Mouse (Mus musculus) olfactory bulb, adult 2 months (tissue): ENCODE data around the gene Zfp658. TPM values are rescaled to one million over a fixed set of nuclear protein-coding genes. Genes with fewer than 3 reads are reported as not detected.
A peak's percentile ranks its signal among the peaks of the same experiment; 100 is the strongest.

Source experiments
- H3K27ac ChIP-seq: fragments of 200-500 bp; 2 replicates; pipeline ENCODE4 v1.5.1; 2012; ENCODE audit warnings: low read depth, low read length; ENCODE audit not compliant: insufficient read depth
- H3K4me1 ChIP-seq: fragments of 200-500 bp; 2 replicates; pipeline ENCODE4 v1.6.1; 2012; ENCODE audit warnings: low read length; ENCODE audit not compliant: control insufficient read depth, insufficient read depth
- H3K4me3 ChIP-seq: fragments of 200-500 bp; 2 replicates; pipeline ENCODE4 v1.5.1; 2012; ENCODE audit warnings: mild to moderate bottlenecking, low read depth, low read length, moderate library complexity; ENCODE audit not compliant: insufficient read depth
- CTCF ChIP-seq: fragments of 200-500 bp; IDR thresholded peaks from 2 replicates; pipeline ENCODE4 v1.5.1; 2012; ENCODE audit warnings: low read depth, mild to moderate bottlenecking, low read length, moderate library complexity; ENCODE audit not compliant: insufficient read depth
- POLR2A ChIP-seq: fragments of 200-500 bp; IDR thresholded peaks from 2 replicates; pipeline ENCODE4 v1.6.1; 2012; ENCODE audit warnings: mild to moderate bottlenecking, low read depth, low read length, moderate library complexity; ENCODE audit not compliant: insufficient read depth
- WGBS: fragments of 180-500 bp; shearing (Covaris S2); methylation state at CpG from one replicate; pipeline ENCODE4 v1.1.7; 2018; 5-methylcytosine and 5-hydroxymethylcytosine counted together
- polyA plus RNA-seq: library from polyadenylated mRNA; stranded (reverse); fragments of >200 nt; gene quantifications from 2 replicates; pipeline ENCODE4 v1.2.4, GENCODE M21; 2012; ENCODE audit warnings: low replicate concordance; ENCODE audit not compliant: missing spikeins, insufficient read depth, insufficient read length

Gene Zfp658
- polyA plus RNA-seq, 1 experiment = not detected

DNA sequence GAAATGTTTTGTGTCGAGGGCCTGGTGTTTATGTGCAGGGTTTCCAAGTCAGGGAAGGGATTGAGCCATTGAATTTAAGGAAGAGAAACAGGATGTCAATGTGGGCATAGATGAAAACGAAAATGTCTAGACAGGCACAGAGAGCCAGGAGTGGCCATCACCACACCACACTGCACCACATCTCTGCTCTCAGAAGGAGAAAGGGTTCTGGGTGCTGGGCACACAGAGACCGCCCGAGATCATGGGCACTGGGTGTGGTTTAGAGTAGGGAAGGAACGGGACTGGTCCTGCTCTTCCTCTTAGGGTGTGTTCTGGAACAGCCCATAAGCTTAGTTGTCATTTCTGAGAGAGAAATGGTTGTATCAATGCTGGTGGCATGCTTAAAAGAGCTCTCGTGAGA is 1.2 kb downstream of the Zfp658 start:
- H3K4me3 ChIP-seq = no peak overlapping the region
- WGBS = 43% methylated on average over 6 of the region's 6 CpGs
- TF ChIP-seq POLR2A (no peak), CTCF (no peak)
- peaks cover 10% of the 10 kb centered on the region for H3K4me1 ChIP-seq
- no peak overlapping the region for H3K27ac ChIP-seq

DNA sequence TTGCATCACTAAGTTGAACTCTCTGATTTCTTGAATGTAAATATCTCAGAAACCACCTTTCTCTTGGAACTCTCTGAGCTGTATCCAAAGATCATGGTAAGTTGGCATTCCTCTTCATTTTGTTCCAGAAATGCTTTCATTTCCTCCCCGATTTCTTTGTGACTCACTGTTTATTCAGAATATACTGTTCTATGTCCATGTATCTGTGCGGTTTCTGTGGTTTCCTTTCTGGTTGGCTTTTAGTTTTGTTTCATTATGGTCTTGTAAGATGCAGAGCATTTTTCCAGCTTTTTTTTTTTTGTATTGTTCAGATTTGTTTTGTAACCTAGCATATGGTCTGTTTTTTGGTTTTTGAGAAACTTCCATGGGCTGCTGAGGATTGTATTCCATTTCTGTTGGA is 9.2 kb downstream of the Zfp658 start:
- TF ChIP-seq CTCF (no peak), POLR2A (no peak)
- H3K27ac ChIP-seq = no peak overlapping the region
- 94% methylated on average over 2 of the region's 2 CpGs for WGBS
- no peak overlapping the region for H3K4me3 ChIP-seq
- H3K4me1 ChIP-seq = no peaks in the 10 kb centered on the region

DNA sequence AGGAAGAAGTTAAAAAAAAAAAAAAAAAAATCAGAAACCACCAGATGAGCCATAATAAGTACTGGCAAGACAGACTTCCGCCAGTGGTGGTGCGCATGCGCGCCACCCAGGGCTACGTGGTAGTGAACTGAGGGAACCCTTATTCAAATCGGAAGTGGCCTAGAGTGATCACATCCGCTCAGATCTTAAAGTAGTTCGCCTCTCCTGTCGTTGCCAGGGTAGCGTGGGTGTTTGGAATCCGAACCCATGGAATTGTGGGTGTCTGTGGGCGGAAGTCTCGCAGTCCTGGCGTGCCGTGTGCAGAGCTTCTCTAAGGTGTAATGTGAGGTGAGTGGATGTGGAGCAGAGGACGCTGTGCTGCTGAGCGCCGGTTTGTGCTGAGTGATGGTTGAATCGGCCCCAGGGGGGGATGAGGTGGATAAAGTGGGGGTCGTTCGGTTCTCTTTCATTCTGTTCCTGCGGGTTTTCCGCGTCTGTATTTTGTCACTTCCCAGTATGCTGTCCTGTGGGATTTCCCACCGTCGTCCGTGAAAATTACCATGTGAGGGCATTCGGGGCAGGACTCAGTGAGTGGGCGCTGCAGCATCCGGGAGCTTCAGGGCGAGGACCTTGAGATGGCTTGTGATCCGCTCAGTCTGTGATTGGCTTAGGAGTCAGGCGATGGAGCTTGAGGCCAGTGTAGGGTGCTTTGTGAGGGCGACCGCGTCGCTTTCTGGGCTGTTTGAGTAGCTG is 17.6 kb downstream of the Zfp658 start, which contains the start of gene Zfp719:
Gene Zfp719 (plus strand): TSS at position 171 of the 732 bp plus-strand sequence.
- Histone ChIP-seq H3K4me1 (peaks cover 7% of the 10 kb centered on the region), H3K27ac (peak within 1 kb of the TSS; percentile 93), H3K4me3 (peak within 1 kb of the TSS; percentile 87)
- no peak for TF ChIP-seq CTCF
- TF ChIP-seq POLR2A = peak; percentile 71
- under 1% methylated on average over 37 of the region's 37 CpGs for WGBS

GRCm38 (mm10) chr7:43580526-43580925 is 18.5 kb downstream of the Zfp658 start:
- TF ChIP-seq POLR2A = no peak
- TF ChIP-seq CTCF = no peak
- 23% methylated on average over 5 of the region's 5 CpGs for WGBS
- no peak overlapping the region for H3K27ac ChIP-seq

GRCm38 (mm10) chr7:43584790-43585189 is 22.7 kb downstream of the Zfp658 start:
- peaks cover 7% of the 10 kb centered on the region for H3K4me1 ChIP-seq
- H3K4me3 ChIP-seq = no peak overlapping the region
- WGBS = 90% methylated on average over 5 of the region's 5 CpGs
- no peak overlapping the region for H3K27ac ChIP-seq
- no peak for TF ChIP-seq POLR2A
- no peak for TF ChIP-seq CTCF

More at GRCm38 (mm10) chr7:43580526-43580925, 18.5 kb downstream of the Zfp658 start:
- Histone ChIP-seq H3K4me3 (peak overlapping the region; percentile 87), H3K4me1 (peaks cover 7% of the 10 kb centered on the region)

DNA sequence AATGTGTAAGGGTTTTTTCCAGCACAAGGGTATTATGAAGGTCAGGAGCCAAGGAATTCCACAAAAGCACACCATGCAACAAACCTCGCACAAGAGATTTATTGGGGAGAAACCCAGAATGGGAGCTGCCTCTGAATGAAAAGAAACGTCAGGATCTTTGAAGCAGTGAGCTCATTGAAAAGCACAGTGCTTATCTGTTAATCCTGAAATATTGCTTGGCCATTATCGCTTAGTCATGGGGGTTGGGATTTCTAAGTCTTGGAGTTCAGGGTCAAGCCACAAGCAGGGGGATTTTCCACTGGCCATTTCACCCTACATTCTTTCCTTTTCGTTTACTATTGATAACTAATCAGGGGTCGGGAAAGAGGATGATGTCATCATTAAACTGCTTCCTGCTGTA is 39.8 kb downstream of the Zfp658 start:
- H3K4me3 ChIP-seq = no peak overlapping the region
- 22% methylated on average over 5 of the region's 5 CpGs for WGBS
- no peak for TF ChIP-seq POLR2A
- no peak for TF ChIP-seq CTCF
- H3K27ac ChIP-seq = no peak overlapping the region
- no peaks in the 10 kb centered on the region for H3K4me1 ChIP-seq

GRCm38 (mm10) chr7:43606896-43607742 is 45.1 kb downstream of the Zfp658 start, which contains the start of gene Zfp819:
Zfp819 (plus strand) TSS chr7:43607169.
- Histone ChIP-seq H3K27ac (no peak within 1 kb of the TSS), H3K4me3 (peak within 1 kb of the TSS; percentile 28), H3K4me1 (peaks cover 3% of the 10 kb centered on the region; the same call in 1 of the 2 replicates)
- 13% methylated on average over 41 of the region's 41 CpGs for WGBS
- TF ChIP-seq POLR2A (no peak), CTCF (no peak)

GRCm38 (mm10) chr7:43607743-43608287 is 45.8 kb downstream of the Zfp658 start:
- H3K27ac ChIP-seq = no peak overlapping the region
- no peak for TF ChIP-seq POLR2A
- no peak for TF ChIP-seq CTCF
- H3K4me3 ChIP-seq = no peak overlapping the region
- 46% methylated on average over 5 of the region's 5 CpGs for WGBS
- H3K4me1 ChIP-seq = peaks cover 3% of the 10 kb centered on the region; the same call in 1 of the 2 replicates

- 75% methylated on average over 7 of the region's 7 CpGs for WGBS
- Histone ChIP-seq H3K27ac (no peak overlapping the region), H3K4me3 (no peak overlapping the region), H3K4me1 (peaks cover 3% of the 10 kb centered on the region; the same call in 1 of the 2 replicates)
- TF ChIP-seq POLR2A (no peak), CTCF (no peak)
Measured at GRCm38 (mm10) chr7:43608316-43608824, 46.3 kb downstream of the Zfp658 start.
